Comparison of ENCODE assay signal across 15 mouse cellular contexts in genomic region chr11:30263627-30264026, GRCm38 (mm10). TPM values are rescaled to one million over a fixed set of nuclear protein-coding genes. Genes with fewer than 3 reads are reported as not detected.
DNase-seq lines count a peak whose midpoint lies in the region; ATAC-seq and TF ChIP-seq lines count a peak whose summit lies in the region.
"Had no signal": no experiment of that assay in that cellular context is flagged by ENCODE, and none has a peak within 500 bp of the region (broad histone marks: within the 10 kb centered on the region; RNA-seq: fewer than 3 reads in every experiment).

No protein-coding gene starts in this region.

- intact Hi-C loops in heart, adult 2 months (cut with DNase I), result loop anchor here (10.0 kb wide), 1 partner anchor 391 kb away; no protein-coding TSS in a partner anchor
- intact Hi-C loops in heart, postnatal 36 days (cut with DNase I), result loop anchor here (2.0 to 10.0 kb wide), 3 partner anchors 19 to 251 kb away; no protein-coding TSS in a partner anchor

- no peak for ATAC-seq in kidney, embryonic 15.5 days (replicated peaks; ENCODE audit: low FRiP score)
- ATAC-seq in midbrain, embryonic 15.5 days (replicated peaks), result no peak
- ATAC-seq: intestine, embryonic 15.5 days had no signal

- no peak for TF ChIP-seq EP300 in heart, adult 2 months (IDR thresholded peaks at IDR 0.05; ENCODE audit: insufficient read depth, low read depth, low read length)

- TF ChIP-seq CTCF in heart, adult 2 months (IDR thresholded peaks at IDR 0.05), result no peak

- peaks cover 20% of the 10 kb centered on the region for H3K4me1 ChIP-seq in heart, adult 2 months (ENCODE audit: control insufficient read depth, insufficient read depth, low read length)
- H3K4me1 ChIP-seq in kidney, embryonic 15.5 days, result peaks cover 19% of the 10 kb centered on the region
- H3K4me1 ChIP-seq in midbrain, embryonic 15.5 days, result peaks cover 34% of the 10 kb centered on the region
- peaks cover 14% of the 10 kb centered on the region for H3K4me1 ChIP-seq in midbrain, embryonic 10.5 days

- H3K27me3 ChIP-seq in heart, adult 2 months (ENCODE audit: control insufficient read depth, insufficient read depth, low read length), result no peaks in the 10 kb centered on the region; the same call in 1 of the 2 replicates
- no peaks in the 10 kb centered on the region for H3K27me3 ChIP-seq in kidney, embryonic 15.5 days
- H3K27me3 ChIP-seq in midbrain, embryonic 15.5 days (replicated peaks), result no peaks in the 10 kb centered on the region
- H3K27me3 ChIP-seq in midbrain, embryonic 10.5 days (ENCODE audit: low read depth, poor library complexity, severe bottlenecking), result peaks cover 10% of the 10 kb centered on the region; the same call in 1 of the 2 replicates

- peak in 1 of 2 experiments; percentile 9 for DNase-seq in heart, adult 2 months
- DNase-seq in heart, postnatal 36 days, result no peak
- DNase-seq in kidney, postnatal 10 days, result no peak
- DNase-seq in midbrain, embryonic 10.5 days (ENCODE audit: low spot score), result no peak
- peak; percentile 21 for DNase-seq in lung, postnatal 10 days
- DNase-seq in adrenal gland, postnatal 10 days, result no peak
- DNase-seq: cerebellum, postnatal 14 days; layer of hippocampus, adult 9-11 months; right cerebral cortex, postnatal 4 days; thymus, adult 18-20 months had no signal

- no peaks in the 10 kb centered on the region for H3K9me3 ChIP-seq in kidney, embryonic 15.5 days (replicated peaks)
- H3K9me3 ChIP-seq in midbrain, embryonic 15.5 days, result no peaks in the 10 kb centered on the region
- H3K9me3 ChIP-seq in midbrain, embryonic 10.5 days (replicated peaks), result no peaks in the 10 kb centered on the region
- H3K9me3 ChIP-seq: intestine, embryonic 15.5 days had no signal

- WGBS in heart, adult 2 months, result 7% methylated on average over 2 of the region's 2 CpGs
- WGBS in kidney, embryonic 15.5 days, result 69% methylated on average over 2 of the region's 2 CpGs
- 84% methylated on average over 2 of the region's 2 CpGs for WGBS in midbrain, embryonic 15.5 days
- WGBS in midbrain, embryonic 10.5 days, result 79% methylated on average over 2 of the region's 2 CpGs

- peak overlapping the region; percentile 78 for H3K4me3 ChIP-seq in heart, adult 2 months
- H3K4me3 ChIP-seq in kidney, embryonic 15.5 days (replicated peaks), result no peak overlapping the region
- H3K4me3 ChIP-seq in midbrain, embryonic 15.5 days, result no peak overlapping the region
- no peak overlapping the region for H3K4me3 ChIP-seq in midbrain, embryonic 10.5 days
- H3K4me3 ChIP-seq: intestine, embryonic 15.5 days; megakaryocyte, embryonic 14.5 days had no signal

- no peak overlapping the region; the same call in 1 of the 2 replicates for H3K4me2 ChIP-seq in kidney, embryonic 15.5 days
- peak overlapping the region; percentile 24 for H3K4me2 ChIP-seq in midbrain, embryonic 15.5 days
- H3K4me2 ChIP-seq: intestine, embryonic 15.5 days; liver, embryonic 11.5 days had no signal

- peaks cover 24% of the 10 kb centered on the region for H3K79me2 ChIP-seq in heart, adult 2 months (replicated peaks; ENCODE audit: control insufficient read depth, insufficient read depth, low read length)

- TF ChIP-seq POLR2A in heart, adult 2 months (IDR thresholded peaks at IDR 0.05; ENCODE audit: insufficient read depth, low read depth, low read length), result no peak

- peak overlapping the region; percentile 99 for H3K27ac ChIP-seq in heart, adult 2 months
- H3K27ac ChIP-seq in kidney, embryonic 15.5 days, result 0 out of 2 replicates have a peak overlapping the region, but pooled peaks have one; percentile 41
- H3K27ac ChIP-seq in midbrain, embryonic 15.5 days, result no peak overlapping the region
- H3K27ac ChIP-seq in midbrain, embryonic 10.5 days (replicated peaks), result no peak overlapping the region
- H3K27ac ChIP-seq: intestine, embryonic 15.5 days had no signal

- peaks cover 49% of the 10 kb centered on the region for H3K36me3 ChIP-seq in heart, adult 2 months (ENCODE audit: control insufficient read depth, insufficient read depth, low read length)
- H3K36me3 ChIP-seq in kidney, embryonic 15.5 days, result 0 out of 2 replicates have a peak, but pooled peaks cover 2% of the 10 kb centered on the region
- no peaks in the 10 kb centered on the region for H3K36me3 ChIP-seq in midbrain, embryonic 15.5 days (replicated peaks)
- H3K36me3 ChIP-seq in midbrain, embryonic 10.5 days, result no peaks in the 10 kb centered on the region
- H3K36me3 ChIP-seq: intestine, embryonic 15.5 days had no signal

- H3K9ac ChIP-seq in heart, adult 2 months (ENCODE audit: low read depth, low read length), result no peak overlapping the region; the same call in 1 of the 2 replicates
- H3K9ac ChIP-seq in kidney, embryonic 15.5 days, result no peak overlapping the region
- H3K9ac ChIP-seq in midbrain, embryonic 15.5 days, result no peak overlapping the region
- H3K9ac ChIP-seq: intestine, embryonic 15.5 days had no signal

RNA-seq across cellular contexts. Expression of gene Sptbn1, which starts 4.3 kb away (rescaled TPM):
- total RNA-seq in heart, adult 2 months (2021), result 100 to 1,000 TPM; 509 to 570 TPM
- 169 and 246 TPM in 2 replicates for polyA plus RNA-seq in heart, adult 2 months (2012; rRNA removed)
- 100 to 1,000 TPM; 527 to 592 TPM for total RNA-seq in heart, postnatal 36 days (2021)
- 114 and 119 TPM in 2 replicates for polyA plus RNA-seq in kidney, embryonic 15.5 days (2015; fragmentation: Nextera tagmentation; extraction: Ambion mirVana)
- polyA plus RNA-seq in midbrain, embryonic 15.5 days (2015; fragmentation: Nextera tagmentation; extraction: Ambion mirVana), result 175 and 176 TPM in 2 replicates
- polyA plus RNA-seq in midbrain, embryonic 10.5 days (2016; fragmentation: Nextera tagmentation; extraction: Ambion mirVana), result 61.9 and 74.7 TPM in 2 replicates
- 100 to 1,000 TPM; 262 to 303 TPM for total RNA-seq in adrenal gland, postnatal 10 days (2021)

Comparison
In these comparisons a context has a peak if more than half of its experiments do, and no peak if none do; other contexts are left out.
1. H3K27ac ChIP-seq: peak in heart, adult 2 months (single experiment) and kidney, embryonic 15.5 days (single experiment); none in midbrain, embryonic 15.5 days (single experiment) and midbrain, embryonic 10.5 days (single experiment).